Mouse (Mus musculus): ENCODE measurements around the gene Ccar1. TPM values are rescaled to one million over a fixed set of nuclear protein-coding genes. Genes with fewer than 3 reads are reported as not detected.
"Not testable (repeated sequence)": the region's sequence is repeated elsewhere in the genome, so short reads cannot be mapped to it uniquely, and the experiment has no call there.

Gene Ccar1
- polyA plus RNA-seq, 1 experiment: 72.1 TPM

DNA sequence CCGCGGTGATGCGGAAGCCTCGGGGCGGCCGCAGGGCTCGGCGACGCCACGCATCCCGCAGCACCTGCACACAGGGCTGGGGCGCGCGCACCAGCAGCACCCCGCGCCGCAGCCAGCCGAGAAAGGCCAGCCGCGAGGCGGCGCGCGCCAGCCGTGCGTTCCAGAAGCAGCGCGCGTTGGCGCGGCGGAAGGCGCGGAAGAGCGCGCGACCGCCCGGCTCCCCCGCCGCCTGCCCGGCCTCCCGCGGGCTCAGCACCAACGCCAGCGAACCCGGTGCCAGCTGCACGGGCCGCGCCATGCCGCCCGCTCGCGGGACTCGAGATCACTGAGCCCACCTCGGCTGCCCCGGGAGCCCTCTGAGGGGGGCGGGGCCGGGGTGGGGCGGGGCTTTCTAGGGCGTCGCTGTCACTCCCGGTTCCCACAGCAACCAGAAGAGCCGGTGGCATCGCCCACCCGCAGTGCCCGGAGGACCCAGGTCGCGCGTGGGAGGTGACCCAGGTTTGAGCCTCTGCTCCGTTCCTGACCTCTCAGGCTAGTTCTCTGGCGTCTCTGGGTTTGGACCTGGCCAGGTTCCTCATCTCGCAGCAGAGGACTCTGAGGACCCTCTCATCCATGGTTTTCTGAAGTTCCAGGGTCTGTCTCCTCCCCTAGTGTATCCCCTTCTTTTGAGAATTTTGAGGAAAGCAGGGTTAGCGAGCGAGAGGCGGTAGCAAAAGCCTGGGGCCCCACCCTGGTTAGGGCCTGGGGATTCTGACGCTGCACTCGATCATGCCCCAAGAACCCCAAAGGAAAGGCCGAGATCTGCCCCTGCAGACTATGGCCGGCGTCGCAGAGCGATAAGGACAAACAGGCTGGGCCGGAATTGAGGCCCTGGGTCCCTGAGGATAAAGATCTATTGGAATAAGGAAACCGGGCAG, 66.1 kb downstream of the Ccar1 start, which contains the start of gene Stox1:
Gene Stox1 (minus strand): TSS at position 358 of the 917 bp plus-strand sequence.
- DNase-seq (ENCODE audit: low read depth): no peak

DNA sequence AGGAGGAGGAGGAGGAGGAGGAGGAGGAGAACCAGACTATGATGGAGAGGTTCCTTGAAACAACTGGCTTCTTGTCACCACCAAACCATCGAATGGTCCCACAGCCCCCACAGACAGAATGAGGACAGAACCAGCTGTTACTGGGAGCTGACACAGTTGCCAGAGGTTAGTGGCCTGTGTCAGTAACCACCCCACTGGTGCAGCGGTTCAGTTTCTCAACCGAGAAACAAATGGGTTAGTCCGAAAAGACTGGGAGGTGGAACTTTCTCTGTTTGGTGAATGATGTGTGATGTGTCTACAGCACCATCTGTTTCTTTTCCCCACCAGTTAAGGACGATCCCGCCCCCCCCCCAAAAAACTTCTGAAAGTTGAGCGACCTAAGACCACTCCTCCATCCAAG, 67.2 kb downstream of the Ccar1 start:
- DNase-seq (ENCODE audit: low read depth): no peak

GRCm38 (mm10) chr10:62722701-62723100, 69.4 kb downstream of the Ccar1 start:
- no peak for DNase-seq (ENCODE audit: low read depth)

GRCm38 (mm10) chr10:62720574-62720973, 71.5 kb downstream of the Ccar1 start:
- not testable (repeated sequence) for DNase-seq (ENCODE audit: low read depth)

GRCm38 (mm10) chr10:62713457-62713856, 78.6 kb downstream of the Ccar1 start:
- DNase-seq (ENCODE audit: low read depth): no peak

DNA sequence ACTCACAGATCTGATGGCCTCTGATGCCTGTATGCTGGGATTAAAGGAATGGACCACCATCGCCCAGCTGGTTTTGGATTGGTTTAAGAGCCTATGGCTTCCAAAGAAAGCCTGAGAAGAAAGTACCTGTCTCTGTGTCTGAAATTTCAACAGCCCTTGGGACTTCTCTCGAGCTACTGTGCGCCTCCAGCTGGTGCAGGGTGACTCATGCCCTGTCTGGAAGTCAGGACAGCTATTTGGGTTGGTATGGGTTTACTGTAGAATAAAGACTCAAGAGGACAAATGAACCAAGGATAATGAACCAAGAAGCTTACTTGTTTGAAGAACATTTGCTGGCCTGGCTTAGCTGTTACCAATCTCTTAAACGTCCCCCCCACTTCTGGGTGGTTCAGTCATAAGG, 88.5 kb downstream of the Ccar1 start:
- no peak for DNase-seq (ENCODE audit: low read depth)

GRCm38 (mm10) chr10:62702436-62702835, 89.7 kb downstream of the Ccar1 start:
- no peak for DNase-seq (ENCODE audit: low read depth)

Other genes starting within 250 kb of the Ccar1 start
- gene Kif1bp, start 213.8 kb downstream of the Ccar1 start, polyA plus RNA-seq (2012; rRNA removed): 26.0 and 34.4 TPM in 2 replicates
- 13.8 and 15.6 TPM in 2 replicates for gene Ddx21, start 190.0 kb downstream of the Ccar1 start, polyA plus RNA-seq (2012; rRNA removed)
- gene Ddx50, start 141.1 kb downstream of the Ccar1 start, polyA plus RNA-seq (2012; rRNA removed): 19.5 and 24.8 TPM in 2 replicates
- 1.3 and 1.4 TPM in 2 replicates for gene Stox1, start 66.2 kb downstream of the Ccar1 start, polyA plus RNA-seq (2012; rRNA removed)
- 1.1 and 1.3 TPM in 2 replicates for gene Tet1, start 116.7 kb upstream of the Ccar1 start, polyA plus RNA-seq (2012; rRNA removed)
- 55.2 and 79.9 TPM in 2 replicates for gene Slc25a16, start 128.3 kb upstream of the Ccar1 start, polyA plus RNA-seq (2012; rRNA removed)
- gene Dna2, start 154.7 kb upstream of the Ccar1 start, polyA plus RNA-seq (2012; rRNA removed): 2.6 and 2.7 TPM in 2 replicates
- 2.9 and 3.1 TPM in 2 replicates for gene Rufy2, start 187.9 kb upstream of the Ccar1 start, polyA plus RNA-seq (2012; rRNA removed)
- gene Hnrnph3, start 231.9 kb upstream of the Ccar1 start, polyA plus RNA-seq (2012; rRNA removed): 12.4 and 16.2 TPM in 2 replicates
- 6.4 and 6.9 TPM in 2 replicates for gene Pbld2, start 232.0 kb upstream of the Ccar1 start, polyA plus RNA-seq (2012; rRNA removed)

Measured in gonadal fat pad, adult 2 months (tissue).